Mouse (Mus musculus): ENCODE results near the gene Cyp2f2.

Gene Cyp2f2

DNA sequence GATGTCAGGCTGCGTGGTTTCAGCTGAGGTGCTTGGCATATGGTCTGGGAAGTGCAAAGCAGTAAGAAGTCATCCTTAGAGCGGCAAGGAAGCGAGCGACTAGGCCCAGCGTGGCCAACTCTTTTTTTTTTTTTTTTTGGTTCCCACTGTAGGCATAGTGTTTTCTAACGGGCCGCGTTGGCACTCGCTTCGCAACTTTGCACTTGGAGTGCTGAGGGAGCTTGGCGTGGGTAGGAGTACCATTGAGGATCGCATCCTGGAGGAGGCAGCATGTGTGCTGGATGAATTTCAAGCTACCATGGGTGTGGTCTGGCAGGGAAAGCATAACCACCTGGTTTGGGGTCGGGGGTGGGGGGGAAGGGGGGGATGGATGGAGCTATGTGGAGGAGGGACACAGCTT is 36.3 kb downstream of the Cyp2f2 start:
- peak; percentile 80 for DNase-seq

DNA sequence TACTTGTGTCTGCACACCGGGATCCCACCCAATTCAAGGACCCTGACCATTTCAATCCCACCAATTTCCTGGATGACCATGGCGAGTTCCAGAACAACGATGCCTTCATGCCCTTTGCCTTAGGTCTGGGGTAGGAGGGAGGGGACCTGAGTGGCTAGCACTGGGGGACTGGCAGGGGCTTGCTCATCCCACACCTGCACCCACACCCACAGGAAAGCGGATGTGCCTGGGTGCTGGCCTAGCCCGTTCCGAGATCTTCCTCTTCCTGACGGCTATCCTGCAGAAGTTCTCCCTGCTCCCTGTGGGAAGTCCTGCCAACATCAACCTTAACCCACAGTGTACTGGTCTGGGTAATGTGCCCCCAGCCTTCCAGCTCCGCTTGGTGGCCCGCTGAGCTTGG is 38.5 kb downstream of the Cyp2f2 start:
- no peak for DNase-seq

DNA sequence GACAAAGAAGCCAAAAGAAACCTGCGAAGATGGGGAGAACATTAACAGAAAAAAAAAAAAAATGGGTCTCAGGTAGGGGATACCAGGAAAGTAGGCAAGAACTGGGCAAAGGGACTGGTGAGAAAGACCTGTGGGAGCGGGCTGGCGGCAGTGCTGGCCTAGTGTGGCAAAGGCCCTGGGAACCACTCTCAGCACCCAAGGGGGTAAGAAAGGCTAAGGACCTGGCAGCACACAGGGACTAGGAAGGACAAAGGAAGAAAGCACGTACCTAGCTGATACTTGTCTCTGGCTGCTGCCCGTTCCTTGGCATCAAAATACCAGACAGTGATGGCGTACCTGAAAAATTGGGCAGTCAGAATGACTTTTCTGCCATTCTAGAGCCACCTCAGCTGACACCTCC is 39.5 kb downstream of the Cyp2f2 start:
- no peak for DNase-seq

DNA sequence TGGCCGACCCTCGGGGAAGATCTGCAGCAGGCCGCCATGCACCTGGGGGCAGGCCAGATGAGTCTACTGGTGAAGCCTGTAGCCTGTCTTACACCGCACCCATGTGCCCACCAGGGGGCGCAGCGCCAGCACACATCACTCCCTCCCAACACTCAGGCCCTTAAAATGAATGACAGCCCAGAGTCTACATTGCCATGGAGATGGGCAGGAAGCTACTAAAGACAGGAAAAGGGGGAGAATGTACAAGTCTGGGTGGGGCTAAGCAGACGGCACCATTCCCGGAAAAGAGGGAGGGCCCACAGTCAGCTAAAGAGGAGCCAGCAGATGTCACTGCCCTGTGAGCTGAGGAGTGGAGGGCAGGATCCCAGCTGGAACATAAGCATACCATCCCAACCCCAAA is 40.2 kb downstream of the Cyp2f2 start:
- DNase-seq = peak; percentile 88

DNA sequence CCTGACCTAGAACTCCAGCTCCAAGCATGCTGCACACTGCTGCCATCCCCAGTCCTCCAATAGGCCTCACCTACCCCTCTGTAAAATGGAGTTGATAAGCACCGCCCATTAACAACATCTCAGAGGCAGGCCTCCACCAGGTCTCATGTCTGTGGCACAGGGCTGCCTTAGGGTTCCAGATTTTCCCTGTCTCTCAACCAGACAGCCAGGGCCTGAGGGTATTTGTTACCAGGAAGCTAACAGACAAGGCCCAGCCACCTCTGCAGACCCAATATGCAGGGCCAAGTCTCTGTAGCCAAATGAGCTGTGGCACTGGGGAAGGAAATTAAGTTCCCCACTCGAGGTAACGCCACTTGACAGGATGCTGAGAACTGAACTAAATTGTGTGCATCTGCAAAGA is 41.2 kb downstream of the Cyp2f2 start:
- DNase-seq = no peak

DNA sequence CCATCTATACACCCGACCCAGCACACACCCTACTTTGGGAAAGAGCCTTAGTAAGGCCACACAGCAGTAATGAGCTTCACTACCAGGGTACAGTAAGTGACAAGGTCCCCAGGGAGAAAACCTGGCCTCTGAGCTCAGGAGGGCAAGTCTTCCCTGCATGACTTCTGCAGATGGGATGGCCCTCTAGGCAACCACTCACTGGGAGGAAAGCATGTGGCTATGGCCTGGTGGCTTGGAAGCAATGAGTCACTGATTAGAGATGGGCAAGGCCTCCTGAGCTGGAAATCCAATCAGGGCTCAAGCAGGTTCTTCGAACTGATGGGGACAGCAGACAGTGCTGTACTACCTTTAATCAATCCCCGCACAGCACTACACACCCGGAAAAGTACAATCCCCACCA is 42.0 kb downstream of the Cyp2f2 start:
- no peak for DNase-seq

DNA sequence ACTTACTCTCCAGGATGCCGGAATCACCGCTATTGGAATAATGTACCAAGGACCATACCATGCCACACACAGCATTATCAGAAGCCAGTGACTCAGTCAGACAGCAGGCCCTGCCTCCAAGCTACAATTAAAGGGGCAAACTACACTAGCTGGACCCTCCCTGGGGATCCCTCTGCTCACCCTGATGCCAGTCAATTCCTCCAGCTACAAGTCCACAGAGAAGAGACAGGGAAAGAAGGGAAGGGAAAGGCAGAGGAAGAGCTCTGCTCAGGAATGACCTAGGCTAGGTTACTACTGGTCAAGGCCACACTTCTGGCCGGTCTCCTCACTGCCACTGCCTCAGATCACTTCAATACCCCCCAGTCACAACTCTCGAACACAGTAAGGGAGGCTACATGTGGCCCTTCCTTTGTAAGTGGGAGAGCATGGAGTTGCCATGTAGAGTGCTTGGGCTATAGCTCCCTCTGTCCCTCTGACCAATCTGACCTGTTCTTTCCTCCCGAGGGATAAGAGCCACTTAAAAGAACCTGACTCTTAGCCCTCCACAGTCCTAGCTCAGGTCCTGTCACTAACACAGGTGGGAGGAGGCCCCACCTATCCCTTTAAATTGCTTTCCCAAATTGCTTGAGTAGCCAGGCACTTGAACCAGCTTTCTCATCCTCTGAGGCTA is 43.2 kb downstream of the Cyp2f2 start:
- DNase-seq = no peak

DNA sequence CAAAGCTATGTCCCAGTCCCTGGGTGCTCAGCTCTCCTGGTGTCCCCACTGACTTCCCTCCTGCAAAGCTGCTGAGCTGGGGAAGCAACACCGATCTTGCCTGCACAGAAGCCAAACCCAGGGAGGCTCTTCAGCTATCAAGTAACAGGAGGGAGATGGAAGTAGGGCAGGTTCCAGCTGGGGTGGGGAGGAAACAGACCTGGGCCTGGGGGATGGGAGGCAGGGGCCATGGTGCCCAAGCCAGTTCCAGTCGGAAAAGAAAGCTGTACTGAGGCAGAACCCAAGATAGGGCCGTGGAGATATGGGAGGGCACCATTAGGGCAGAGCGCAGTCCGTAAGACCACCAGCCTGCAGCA is 43.7 kb downstream of the Cyp2f2 start:
- no peak for DNase-seq

DNA sequence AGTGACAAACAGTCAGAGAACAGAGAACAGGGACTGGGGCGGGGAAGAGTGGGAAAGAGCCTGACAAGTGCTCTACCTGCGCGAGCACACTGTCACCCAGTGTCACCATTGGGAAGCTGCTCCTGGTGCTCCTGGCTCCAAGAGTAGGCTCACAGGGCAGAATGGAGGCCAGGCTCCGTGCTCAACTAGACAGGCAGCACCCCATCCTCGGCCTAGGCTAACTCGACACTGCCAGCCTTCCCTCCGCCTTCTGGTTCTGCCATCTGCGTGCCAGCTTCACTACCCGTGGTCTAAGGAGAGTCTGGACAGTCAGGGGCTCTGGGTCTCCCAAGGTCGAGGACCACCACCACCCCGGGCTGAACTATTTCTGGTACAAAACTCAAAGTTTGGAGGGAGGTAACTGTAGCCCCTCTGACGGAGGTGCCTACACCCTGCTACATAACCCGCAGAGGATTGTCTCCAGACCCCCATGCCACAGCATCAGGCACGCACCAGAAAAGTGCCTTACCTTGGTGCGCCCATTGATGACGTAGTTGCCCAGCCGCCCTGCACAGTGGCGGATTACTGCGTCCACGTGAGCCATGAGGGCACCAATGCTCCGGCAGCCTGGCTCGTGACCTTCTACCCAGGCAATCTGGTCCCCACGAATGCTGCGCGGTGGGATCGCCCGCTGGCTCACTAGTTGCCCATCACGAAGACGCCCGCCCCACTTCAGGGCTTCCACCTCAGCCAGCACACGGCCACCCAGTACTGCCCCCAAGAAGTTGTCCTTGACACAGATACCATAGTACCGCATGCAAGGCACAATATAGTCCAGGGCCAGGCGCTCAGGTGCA is 44.6 kb downstream of the Cyp2f2 start:
- no peak for DNase-seq

DNA sequence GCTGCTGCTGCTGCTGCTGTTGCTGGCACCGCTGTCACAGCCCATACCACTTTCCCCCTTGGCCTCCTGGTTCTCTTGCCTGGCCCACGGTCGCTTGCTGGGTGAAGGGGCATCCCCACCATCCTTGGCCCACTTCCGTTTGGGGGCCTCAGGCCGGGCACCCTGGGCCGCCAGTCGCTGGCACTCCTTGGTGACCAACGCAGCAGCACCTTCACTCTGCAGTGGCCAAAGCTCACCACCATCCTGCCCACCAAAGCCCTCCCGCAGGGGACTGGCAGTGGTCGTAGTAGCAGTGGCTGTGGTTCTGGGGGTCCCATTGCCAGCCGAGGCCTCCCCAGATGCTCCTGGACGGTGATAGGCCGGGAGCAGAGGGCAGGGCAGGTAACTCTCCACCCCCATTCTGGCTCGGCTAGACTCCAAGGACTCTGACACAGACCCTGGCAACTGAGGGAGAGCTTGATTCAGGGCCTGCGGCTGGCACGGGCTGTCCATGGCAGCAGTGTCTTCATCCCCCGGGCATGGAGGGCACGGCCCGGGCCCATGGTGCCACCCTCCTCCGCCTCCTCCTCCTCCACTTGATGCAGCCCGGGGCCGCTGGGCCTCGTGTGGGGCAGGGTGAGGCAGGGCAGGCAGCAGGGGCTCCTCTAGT is 45.4 kb downstream of the Cyp2f2 start:
- no peak for DNase-seq

DNA sequence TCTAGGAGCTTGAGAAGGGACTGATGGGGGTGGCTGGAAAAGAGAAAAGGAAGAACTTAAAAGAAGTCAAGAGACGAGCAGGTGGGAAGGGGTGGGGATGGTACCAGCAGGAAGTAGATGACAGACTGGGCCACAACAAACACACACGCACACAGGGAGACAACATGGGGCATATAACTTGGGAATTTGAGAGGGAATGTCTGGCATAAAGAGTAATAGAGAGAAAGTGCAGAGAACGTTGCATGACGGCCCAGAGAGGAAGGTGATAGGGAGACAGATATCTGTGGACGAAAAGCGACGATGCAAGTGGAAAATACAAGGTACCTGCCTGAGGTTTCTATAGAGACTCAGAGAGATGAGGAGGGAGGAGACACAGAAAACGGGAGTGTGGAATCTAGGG is 46.0 kb downstream of the Cyp2f2 start:
- no peak for DNase-seq

DNA sequence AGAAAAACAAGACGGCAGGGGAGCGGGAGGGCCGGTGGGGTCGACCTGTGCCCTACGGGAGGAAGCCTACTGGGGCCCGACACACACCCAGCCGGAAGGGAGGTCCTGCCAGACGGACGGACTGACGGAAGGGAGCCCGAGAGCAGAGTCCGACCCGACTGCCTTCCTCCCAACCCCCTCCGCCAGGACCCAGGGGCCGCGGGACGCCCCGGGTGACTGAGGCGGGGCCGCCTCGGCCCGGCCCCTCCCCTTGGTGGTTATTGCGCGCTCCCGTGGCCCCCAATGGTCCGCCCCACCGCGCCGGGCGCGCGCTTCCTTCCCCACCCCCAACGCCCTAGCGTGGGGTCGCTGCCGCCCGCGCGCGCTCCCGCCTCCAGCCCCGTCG is 46.5 kb downstream of the Cyp2f2 start:
- peak; percentile 74 for DNase-seq

DNA sequence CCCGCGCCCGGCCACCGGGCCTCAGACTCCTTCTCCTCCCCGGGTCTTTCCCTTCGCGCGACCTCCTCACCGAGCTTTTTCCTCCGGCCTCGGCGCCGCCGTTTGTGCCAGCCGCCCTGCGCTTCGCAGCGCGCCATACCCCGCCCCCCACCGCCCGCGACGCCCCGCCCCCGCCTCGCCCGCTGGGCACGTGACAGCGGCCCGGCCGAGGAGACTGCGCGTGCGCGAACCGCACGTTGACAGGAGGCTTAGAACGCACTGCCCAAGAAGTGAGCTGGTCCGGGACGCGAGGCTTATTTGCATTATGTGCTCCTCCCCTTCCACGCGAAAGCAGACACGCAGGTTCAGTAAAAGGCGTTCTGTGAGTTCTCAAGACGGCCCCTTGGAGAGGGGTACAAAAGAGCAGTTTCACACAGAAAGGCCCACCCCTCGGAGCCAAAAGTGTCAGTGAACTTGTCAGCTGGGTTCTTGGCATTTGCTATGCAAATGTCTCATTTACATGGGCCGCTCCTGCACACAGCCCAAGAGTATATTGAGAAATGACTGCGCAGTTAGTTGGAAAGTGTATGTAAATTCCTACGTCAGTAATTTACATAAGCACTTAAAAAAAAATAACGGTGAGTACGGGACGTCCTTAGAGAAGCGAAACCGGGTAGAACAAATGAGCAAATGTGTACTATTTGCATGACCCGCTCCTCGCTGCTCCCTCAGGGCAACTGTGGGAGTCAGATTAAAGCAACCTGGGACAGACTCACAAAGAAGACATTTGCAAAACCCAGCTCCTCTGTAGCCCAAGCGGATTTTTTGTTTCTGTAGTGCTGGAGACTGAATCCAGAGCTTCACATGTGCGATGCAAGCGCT is 47.1 kb downstream of the Cyp2f2 start, which contains the start of gene Egln2:
TSS of gene Egln2 (minus strand) at position 189 of the 861 bp plus-strand sequence.
- DNase-seq = peak; percentile 96

DNA sequence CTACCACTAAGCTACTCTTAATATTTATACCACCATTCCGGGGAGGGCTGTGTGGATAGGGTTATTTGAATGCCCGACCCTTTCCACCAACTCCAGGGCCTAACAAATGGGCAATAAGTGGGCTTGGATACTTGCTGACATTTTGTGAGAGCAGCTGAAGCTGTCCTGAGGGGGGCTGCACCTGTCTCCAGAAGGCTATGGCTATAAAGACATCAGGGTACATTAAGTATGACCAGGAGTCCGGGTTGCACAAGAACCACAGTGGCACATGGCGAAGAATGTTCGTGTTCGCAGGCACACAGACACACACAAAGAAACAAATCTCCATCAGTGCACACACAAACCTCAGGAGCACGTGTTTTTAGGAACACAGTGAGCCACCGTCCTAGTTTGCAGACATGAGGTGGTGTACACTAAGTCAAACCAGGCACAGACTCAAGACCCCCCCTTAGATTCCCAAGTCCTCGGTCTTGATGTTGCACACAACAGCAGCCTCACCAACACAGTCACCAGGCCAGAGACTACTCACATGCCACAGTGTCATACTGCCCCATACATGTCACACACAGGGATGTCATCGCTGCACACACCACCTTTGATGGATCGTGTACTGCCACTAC is 47.9 kb downstream of the Cyp2f2 start:
- no peak for DNase-seq

DNA sequence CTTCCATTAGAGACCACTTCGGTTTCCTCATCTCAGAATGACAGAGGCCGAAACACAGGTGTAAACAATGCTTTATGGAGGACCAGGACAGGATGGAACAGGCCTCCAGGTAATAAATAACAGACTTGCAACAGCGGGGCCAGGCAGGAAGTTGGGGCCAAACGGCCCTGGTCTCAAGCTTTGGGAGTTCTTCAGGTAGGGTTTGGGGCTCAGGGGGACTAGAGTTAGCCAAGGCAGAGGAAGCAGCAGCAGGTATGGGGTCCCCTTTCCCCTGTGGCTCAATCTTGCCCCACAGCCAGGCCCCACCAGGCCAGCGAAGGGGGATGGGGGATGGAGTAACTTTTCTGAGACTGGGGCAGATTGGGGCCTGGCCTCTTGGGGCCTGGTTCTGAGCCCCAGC is 48.7 kb downstream of the Cyp2f2 start:
- DNase-seq = no peak

DNA sequence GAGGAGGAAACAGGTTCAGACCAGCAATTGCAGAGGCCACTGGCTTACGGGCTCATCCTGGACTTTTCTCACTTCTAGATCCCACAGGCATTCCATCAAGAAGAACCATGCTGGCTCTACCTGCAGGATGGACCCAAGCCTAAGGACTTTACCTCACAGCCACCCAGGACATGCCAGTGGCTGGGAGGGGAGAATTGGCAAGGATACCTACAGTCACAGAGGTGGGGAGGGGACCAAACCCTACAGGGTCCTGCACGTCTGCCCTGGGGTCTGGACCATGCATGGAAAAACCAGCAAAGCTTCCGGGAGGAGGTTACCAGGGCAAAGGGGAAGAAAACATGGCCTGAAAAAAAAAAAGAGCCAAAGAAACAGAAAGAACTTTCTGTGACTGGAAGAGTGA is 51.3 kb downstream of the Cyp2f2 start:
- DNase-seq = no peak

DNA sequence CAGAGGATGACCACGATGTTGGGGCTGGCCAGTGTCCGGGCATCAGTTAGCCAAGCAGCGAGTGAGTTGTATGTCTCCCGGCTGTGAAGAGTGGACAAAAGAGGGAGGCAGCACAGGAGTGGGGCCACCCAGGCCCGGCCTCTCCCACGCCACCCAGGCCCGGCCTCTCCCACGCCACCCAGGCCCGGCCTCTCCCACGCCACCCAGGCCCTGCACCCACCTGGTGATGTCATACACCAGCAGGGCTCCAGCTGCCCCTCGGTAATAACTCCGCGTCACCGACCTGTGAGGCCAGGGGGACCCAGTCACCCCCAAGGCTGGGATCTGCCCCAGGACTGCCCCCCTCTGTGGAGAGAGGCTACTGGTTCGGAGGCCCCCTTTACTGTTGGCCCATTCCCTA is 54.8 kb downstream of the Cyp2f2 start:
- DNase-seq = no peak

DNA sequence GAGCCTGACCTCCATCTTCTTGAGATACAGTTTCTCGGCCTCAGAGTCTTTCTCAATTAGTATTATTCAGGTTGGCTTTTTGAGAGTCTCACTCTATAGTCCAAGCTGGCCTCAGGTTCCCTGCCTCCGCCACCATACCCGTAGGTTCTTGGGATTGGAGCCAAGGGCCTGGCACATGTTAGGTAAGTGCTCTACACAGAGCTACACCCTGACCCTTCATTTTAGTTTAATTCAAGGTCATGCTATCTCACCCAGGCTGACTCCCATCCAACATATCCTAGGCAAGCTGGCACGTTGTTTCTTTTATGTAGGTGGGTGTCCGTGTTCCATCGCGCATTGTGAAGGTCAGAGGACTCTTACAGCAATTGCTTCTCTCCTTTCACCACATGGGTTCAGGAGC is 55.2 kb downstream of the Cyp2f2 start:
- no peak for DNase-seq

DNA sequence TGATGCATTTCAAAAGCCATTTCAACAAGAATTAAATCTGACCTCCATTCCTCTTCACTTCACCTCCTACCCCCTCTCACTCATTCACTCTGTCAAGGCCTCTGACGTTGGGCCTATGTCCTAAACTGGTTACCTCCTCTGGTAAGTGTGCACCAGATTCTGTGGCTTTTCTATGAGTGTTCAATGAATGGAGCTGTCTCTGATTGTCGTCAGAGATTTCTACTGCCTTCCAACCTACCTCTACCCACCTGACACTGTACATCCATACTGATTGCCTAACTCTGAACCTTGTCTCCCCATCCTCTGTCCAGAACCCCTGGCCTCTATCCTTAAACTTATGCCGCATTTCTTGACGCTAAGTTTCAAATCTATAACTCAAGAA is 58.2 kb downstream of the Cyp2f2 start:
- DNase-seq = no peak

DNA sequence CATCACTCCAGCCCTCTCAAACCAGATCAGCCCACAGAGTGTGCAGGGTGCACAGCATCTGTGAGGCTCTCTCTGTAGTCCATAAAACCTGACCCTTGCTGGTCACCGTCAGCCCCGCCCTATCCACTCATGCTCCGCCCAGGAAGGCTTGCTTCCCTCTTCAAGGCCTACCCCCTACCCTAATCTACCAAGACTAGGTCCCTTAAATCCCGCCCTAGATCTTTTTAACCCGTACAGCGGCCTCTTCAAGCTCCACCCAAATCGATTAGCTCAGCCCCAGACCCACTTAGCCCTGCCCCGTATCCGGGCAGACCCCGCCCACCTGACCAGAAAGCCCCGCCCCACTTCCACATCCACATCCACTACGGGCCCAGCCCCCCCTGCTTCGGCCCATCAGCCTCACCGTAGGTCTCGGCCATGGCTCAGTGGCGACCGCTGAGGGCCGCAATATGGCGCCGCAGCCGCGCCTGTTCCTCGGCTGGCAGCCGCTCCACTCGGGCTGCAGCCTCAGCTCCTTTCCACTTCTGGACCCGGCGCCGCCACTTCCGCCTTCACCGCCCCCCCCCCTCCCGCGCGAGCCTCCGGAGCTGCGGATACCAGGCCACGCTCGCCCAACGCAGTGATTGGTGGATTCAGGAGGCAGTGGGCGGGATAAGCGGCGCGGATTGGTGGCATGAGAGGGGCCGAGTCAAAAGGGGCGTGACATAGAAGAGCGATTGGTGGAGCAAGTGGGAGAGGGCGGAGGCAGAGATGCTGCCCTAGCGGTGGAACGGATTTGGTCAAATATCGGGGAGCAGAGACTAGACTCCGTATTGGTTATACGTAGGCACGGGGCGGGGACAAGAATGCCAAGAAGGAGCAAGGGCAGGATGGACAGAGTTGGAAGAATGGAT is 58.9 kb downstream of the Cyp2f2 start, which contains the start of gene Rab4b:
TSS of gene Rab4b (minus strand) at position 573 of the 893 bp plus-strand sequence.
- DNase-seq = peak; percentile 100

DNA sequence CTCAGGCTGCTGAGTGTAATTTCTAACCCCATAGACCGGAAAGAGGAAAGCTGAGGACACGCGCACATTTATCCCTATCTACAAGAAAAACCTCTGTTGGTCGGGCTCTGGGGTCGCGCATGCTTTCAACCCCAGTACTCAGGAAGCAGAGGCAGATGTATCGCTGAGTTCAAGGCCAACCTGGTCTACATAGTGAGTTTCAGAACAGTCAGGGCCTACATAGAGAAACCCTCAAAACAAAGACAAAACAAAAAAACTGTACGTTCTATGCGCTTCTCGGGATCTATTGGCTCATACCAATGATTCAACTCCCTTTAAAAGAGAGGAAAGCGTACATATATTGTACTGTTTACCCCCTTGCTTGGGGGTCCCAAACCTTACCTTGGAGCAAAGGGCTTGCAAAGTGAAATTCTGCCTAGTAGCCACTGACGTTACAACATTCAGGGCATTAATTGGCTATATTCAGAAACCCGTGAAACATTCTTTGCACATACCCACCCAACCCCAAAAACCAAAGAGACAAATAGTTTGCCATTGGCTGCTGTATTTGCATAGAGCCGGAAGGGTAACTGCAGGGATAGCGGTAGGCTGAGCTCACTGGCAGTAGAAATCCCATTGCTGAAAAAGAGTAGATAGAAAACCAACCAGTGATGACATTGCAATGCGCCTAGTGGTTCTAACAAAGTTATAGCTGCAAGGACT is 59.7 kb downstream of the Cyp2f2 start:
- no peak for DNase-seq
